Mouse (Mus musculus) splenic B cell, adult 2 months (primary cell): Measurements from ENCODE around the gene Nxpe4.
"Not testable (repeated sequence)": the region's sequence is repeated elsewhere in the genome, so short reads cannot be mapped to it uniquely, and the experiment has no call there.

Experiments
- DNase-seq: peaks from one replicate; pipeline ENCODE4 v3.0.0-alpha.2; 2011; ENCODE audit warnings: low read depth, low spot score
- H3K27me3 ChIP-seq: 2 replicates; pipeline ENCODE4 v1.6.1; 2012; ENCODE audit warnings: mild to moderate bottlenecking, low read length, moderate library complexity, mixed read lengths; ENCODE audit not compliant: control insufficient read depth, poor library complexity, insufficient read depth, severe bottlenecking
- H3K36me3 ChIP-seq: 2 replicates; pipeline ENCODE4 v1.6.1; 2012; ENCODE audit warnings: mild to moderate bottlenecking, low read length, moderate library complexity, mixed read lengths; ENCODE audit not compliant: control insufficient read depth, poor library complexity, insufficient read depth, severe bottlenecking

The Nxpe4 gene

GRCm38 (mm10) chr9:48388451-48388850 lies 226.6 kb downstream of the Nxpe4 start:
- Histone ChIP-seq H3K36me3 (0 out of 2 replicates have a peak, but pooled peaks cover 1% of the 10 kb centered on the region), H3K27me3 (no peaks in the 10 kb centered on the region)
- DNase-seq: no peak

- no peaks in the 10 kb centered on the region for H3K27me3 ChIP-seq
- peak; percentile 60 for DNase-seq
- 0 out of 2 replicates have a peak, but pooled peaks cover 1% of the 10 kb centered on the region for H3K36me3 ChIP-seq
These were observed 228.2 kb downstream of the Nxpe4 start for GRCm38 (mm10) chr9:48389983-48390382.

GRCm38 (mm10) chr9:48403590-48404209 lies 241.9 kb downstream of the Nxpe4 start:
- DNase-seq: no peak

DNA sequence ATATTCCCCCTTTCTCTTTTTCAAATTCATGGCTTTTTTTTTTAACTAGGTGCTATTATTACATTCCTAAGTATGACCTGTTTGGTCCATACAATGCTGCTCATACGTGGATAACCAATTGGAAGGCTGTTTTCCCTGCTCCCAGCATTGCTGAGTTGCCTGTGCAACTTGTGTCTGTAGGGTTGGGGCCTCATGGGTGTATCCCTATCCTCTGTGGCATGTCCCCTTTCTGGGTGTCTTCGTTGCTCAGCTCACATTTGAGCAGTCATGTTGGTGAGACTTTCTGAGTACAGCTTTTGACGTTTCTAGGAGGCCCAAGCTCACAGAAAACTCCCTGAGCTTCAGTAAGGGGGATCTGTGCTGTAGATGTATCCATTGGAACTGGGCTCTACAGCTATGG lies 242.9 kb downstream of the Nxpe4 start:
- no peak for DNase-seq
- Histone ChIP-seq H3K36me3 (peaks cover 2% of the 10 kb centered on the region; the same call in 1 of the 2 replicates), H3K27me3 (no peaks in the 10 kb centered on the region)

More at GRCm38 (mm10) chr9:48403590-48404209, 241.9 kb downstream of the Nxpe4 start:
- H3K36me3 ChIP-seq: peaks cover 2% of the 10 kb centered on the region; the same call in 1 of the 2 replicates
- no peaks in the 10 kb centered on the region for H3K27me3 ChIP-seq

DNA sequence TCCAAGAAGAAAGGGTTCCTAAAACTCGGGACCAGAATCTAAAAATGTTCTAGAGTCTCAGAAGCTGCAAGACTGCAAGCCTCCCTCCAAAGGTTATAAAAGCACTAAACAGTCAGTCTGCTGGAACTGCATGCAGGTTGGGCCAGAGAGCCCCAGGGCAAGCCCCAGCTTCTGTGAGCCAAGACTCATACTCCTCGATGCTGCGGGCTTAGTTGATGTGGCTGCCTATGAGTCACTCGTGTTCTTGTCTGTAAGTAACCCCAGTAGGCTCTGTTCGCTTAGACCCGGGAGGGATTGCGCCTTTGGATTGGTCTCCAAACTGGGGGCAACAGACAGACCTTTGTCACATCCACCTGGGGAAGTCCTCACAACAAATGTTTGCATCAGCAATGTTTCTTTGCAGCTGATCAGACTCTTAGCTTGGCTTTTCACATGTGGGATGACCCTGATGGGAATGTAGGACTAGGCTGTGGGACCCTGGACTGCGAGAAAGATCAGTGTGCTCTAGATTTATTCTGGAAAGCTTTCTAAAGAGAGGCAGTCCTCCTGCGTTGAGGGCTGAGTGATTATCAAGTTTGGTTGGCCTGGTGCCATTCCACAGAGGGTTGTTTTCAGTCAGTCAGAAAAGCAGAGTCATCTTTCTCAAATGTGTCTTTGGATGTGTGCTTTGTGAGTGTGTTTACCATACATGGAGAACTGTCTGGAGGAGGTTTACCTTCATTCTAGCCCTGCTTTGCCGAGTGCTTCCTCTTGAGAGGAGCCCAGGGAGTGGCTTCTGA lies 245.9 kb downstream of the Nxpe4 start:
- Histone ChIP-seq H3K36me3 (peaks cover 2% of the 10 kb centered on the region; the same call in 1 of the 2 replicates), H3K27me3 (no peaks in the 10 kb centered on the region)
- DNase-seq: no peak

DNA sequence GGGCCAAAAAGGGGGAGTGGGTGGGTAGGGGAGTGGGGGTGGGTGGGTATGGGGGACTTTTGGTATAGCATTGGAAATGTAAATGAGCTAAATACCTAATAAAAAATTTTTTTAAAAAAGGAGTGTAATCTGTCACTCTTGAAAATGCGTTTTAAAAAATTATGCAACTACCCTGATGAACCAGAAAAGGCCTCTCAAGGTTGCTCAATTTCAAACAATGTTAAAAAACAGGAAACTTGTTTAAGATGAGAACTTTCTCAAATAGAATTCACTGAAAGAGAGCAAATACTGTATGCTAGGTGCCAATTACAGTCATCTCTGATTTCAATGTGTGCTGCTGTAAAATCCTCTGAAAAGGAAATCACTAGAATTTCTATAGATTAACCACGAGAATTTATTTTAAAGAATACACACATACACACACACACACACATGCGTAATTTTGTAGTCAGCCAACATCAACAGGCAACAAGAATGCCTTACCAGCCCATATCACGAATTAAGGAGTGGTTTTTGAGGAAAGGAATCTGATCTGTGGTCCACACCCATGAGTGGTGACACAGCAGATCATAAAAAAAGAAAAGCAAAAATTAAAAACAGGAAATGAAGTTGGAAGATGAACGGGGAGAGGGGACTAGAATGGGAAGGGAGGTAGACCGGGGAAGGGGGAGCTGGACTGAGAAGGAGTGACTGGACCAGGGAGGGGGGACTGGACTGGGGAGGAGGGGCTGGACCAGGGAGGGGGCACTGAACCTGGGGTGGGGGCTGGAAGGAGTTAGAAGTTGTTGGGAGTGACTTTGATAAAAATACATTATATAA lies 248.6 kb downstream of the Nxpe4 start:
- H3K27me3 ChIP-seq: no peaks in the 10 kb centered on the region
- H3K36me3 ChIP-seq: peaks cover 3% of the 10 kb centered on the region; the same call in 1 of the 2 replicates
- no peak for DNase-seq

DNA sequence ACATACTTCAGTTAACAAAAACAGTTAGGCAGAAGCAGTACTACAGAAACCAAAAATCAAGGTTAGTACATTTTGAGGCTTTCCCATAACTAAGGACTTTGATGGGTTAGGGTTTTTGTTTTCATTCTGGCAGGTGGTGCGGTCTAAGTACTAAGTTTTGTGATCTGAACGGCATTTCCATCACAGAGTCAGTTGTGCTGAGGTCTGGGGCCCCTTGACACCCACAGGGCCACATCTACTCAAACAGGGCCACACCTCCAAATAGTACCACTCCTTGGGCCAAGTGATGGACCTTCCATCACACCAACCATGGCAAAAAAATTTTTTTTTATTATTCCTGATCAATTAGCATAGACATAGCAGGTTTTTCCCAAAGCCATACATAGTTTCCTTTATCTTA lies 251.8 kb downstream of the Nxpe4 start:
- H3K27me3 ChIP-seq: no peaks in the 10 kb centered on the region
- H3K36me3 ChIP-seq: peaks cover 8% of the 10 kb centered on the region
- DNase-seq: no peak

DNA sequence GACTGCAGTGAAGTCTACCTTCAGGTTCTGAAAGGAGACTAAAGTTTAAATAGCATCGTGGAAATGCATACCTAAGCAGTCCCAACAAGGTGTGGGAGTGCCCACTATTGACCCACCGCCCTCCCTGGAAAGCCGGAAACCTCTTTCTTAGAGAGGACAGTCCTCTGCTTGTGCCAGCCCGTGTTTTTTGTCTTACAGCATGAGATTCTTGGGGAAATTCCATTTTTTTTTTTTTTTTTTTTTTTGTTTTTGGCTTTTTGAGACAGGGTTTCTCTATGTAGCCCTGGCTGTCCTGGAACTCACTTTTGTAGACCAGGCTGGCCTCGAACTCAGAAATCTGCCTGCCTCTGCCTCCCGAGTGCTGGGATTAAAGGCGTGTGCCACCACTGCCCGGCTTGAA lies 255.5 kb downstream of the Nxpe4 start:
- not testable (repeated sequence) for DNase-seq, H3K27me3 ChIP-seq, H3K36me3 ChIP-seq

- peak; percentile 78 for DNase-seq
- Histone ChIP-seq H3K27me3 (no peaks in the 10 kb centered on the region), H3K36me3 (peaks cover 6% of the 10 kb centered on the region)
These were observed 256.2 kb downstream of the Nxpe4 start for GRCm38 (mm10) chr9:48417994-48418393.

DNA sequence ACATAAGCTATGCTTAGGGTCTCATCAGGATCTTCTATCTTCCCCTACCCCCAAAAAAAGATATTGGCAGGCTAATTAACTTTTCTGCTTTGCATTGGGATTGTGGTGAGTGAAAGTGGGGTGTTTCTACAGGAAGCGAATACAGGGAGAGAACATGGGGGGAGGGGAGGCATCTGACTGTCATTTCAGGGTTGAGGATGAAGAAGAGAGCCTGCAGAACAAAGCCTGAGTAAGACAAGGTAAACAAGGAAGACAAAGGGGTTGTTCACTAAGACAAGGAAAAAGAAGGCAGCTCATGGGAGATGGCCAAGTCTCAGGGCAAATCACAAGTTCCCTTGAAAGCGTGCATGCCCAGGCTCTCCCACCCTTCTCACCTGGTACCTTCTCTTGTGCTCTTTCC lies 256.6 kb downstream of the Nxpe4 start:
- DNase-seq: no peak
- H3K36me3 ChIP-seq: peaks cover 6% of the 10 kb centered on the region
- H3K27me3 ChIP-seq: no peaks in the 10 kb centered on the region

- H3K27me3 ChIP-seq: no peaks in the 10 kb centered on the region
- H3K36me3 ChIP-seq: peaks cover 6% of the 10 kb centered on the region
- no peak for DNase-seq
These were observed 257.0 kb downstream of the Nxpe4 start for GRCm38 (mm10) chr9:48418829-48419228.

GRCm38 (mm10) chr9:48420437-48420836 lies 258.6 kb downstream of the Nxpe4 start:
- peaks cover 5% of the 10 kb centered on the region for H3K36me3 ChIP-seq
- peak; percentile 76 for DNase-seq
- no peaks in the 10 kb centered on the region for H3K27me3 ChIP-seq

DNA sequence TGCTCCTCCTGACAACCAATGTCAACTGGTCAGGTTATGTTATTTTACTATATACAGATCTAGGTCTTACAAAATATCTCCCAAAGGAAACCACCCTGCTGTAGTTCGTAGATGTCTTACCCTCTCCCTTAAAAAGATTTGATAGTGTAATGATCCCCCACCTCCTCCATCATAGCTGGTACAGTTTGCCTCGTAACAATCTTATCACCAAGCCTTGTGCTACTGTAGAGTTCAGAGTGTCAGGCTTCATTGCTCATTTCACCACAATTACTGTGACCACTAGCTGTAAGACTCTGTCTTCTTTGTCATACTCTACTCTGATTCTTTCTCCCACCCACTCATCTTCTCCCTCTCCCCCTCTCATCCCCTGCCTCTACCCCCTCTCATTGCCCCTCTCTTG lies 259.2 kb downstream of the Nxpe4 start:
- no peaks in the 10 kb centered on the region for H3K27me3 ChIP-seq
- no peaks in the 10 kb centered on the region; the same call in 1 of the 2 replicates for H3K36me3 ChIP-seq
- peak; percentile 36 for DNase-seq

DNA sequence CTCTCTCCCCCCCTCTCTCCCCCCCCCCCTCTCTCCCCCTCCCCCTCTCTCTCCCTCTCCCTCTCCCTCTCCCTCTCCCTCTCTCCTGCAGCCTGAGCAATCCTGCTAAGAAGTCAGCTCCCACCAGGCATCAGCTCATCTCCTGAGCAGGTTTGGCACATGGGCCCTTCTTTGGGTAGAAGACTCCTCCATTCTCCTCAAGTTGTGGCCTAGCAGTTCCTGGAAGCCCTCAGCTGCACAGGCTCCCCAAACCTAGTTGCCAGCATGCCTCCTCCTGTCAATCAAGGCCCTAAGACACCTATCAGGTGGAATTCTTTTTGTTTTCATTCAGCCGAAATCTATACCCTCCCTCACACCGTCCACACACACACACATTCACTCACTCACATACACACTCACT lies 259.7 kb downstream of the Nxpe4 start:
- Histone ChIP-seq H3K36me3 (peaks cover 1% of the 10 kb centered on the region; the same call in 1 of the 2 replicates), H3K27me3 (no peaks in the 10 kb centered on the region)
- DNase-seq: no peak

GRCm38 (mm10) chr9:48422382-48422781 lies 260.6 kb downstream of the Nxpe4 start:
- Histone ChIP-seq H3K36me3 (0 out of 2 replicates have a peak, but pooled peaks cover 1% of the 10 kb centered on the region), H3K27me3 (no peaks in the 10 kb centered on the region)
- DNase-seq: peak; percentile 76
